In genomic region chr1:189165756-189166155, GRCm38 (mm10) we compare ENCODE assay signal across 19 mouse cellular contexts.
DNase-seq lines count a peak whose midpoint lies in the region; ATAC-seq and TF ChIP-seq lines count a peak whose summit lies in the region.
"Had no signal": no experiment of that assay in that cellular context is flagged by ENCODE, and none has a peak within 500 bp of the region (broad histone marks: within the 10 kb centered on the region; RNA-seq: fewer than 3 reads in every experiment).

No protein-coding gene starts in this region.

- no peak overlapping the region for H3K9ac ChIP-seq in embryonic facial prominence, embryonic 14.5 days (ENCODE audit: low read depth, low read length)
- no peak overlapping the region for H3K9ac ChIP-seq in heart, postnatal 0 days (replicated peaks; ENCODE audit: low read depth, low read length)
- H3K9ac ChIP-seq in heart, embryonic 11.5 days (ENCODE audit: low read depth, low read length), result no peak overlapping the region
- H3K9ac ChIP-seq in midbrain, embryonic 11.5 days (ENCODE audit: low read length), result no peak overlapping the region
- H3K9ac ChIP-seq in midbrain, embryonic 15.5 days, result no peak overlapping the region
- H3K9ac ChIP-seq in hindbrain, embryonic 16.5 days (ENCODE audit: low read depth, low read length), result no peak overlapping the region
- H3K9ac ChIP-seq: kidney, embryonic 15.5 days; liver, embryonic 13.5 days; neural tube, embryonic 12.5 days had no signal

- peak; percentile 71 for ATAC-seq in embryonic facial prominence, embryonic 14.5 days (ENCODE audit: low read depth)
- peak; percentile 17; the same call in 1 of the 2 replicates for ATAC-seq in heart, postnatal 0 days (ENCODE audit: insufficient read depth, low read depth)
- no peak for ATAC-seq in heart, embryonic 11.5 days (replicated peaks; ENCODE audit: insufficient number of reproducible peaks, low FRiP score, low TSS enrichment)
- ATAC-seq in midbrain, embryonic 11.5 days (ENCODE audit: low FRiP score), result no peak
- no peak for ATAC-seq in midbrain, embryonic 15.5 days (replicated peaks)
- no peak for ATAC-seq in hindbrain, embryonic 16.5 days
- ATAC-seq: hindbrain, postnatal 0 days had no signal

- DNase-seq in embryonic facial prominence, embryonic 14.5 days (ENCODE audit: low spot score), result peak; percentile 65
- DNase-seq in embryonic facial prominence, embryonic 10.5 days (ENCODE audit: low spot score), result no peak
- no peak for DNase-seq in heart, postnatal 0 days (ENCODE audit: low spot score)
- DNase-seq in midbrain, embryonic 11.5 days (ENCODE audit: low spot score, missing footprints), result peak; percentile 83
- no peak for DNase-seq in kidney, adult 9 months
- DNase-seq: adrenal gland, postnatal 10 days; cerebellum, adult 8-10 months; gastrocnemius, postnatal 10 days; kidney, postnatal 36 days; liver, embryonic 13.5 days; lung, adult 2 months; midbrain, embryonic 14.5 days had no signal

- 0 out of 2 replicates have a peak, but pooled peaks cover 8% of the 10 kb centered on the region for H3K4me1 ChIP-seq in embryonic facial prominence, embryonic 14.5 days (ENCODE audit: control insufficient read depth, insufficient read depth, low read length)
- no peaks in the 10 kb centered on the region for H3K4me1 ChIP-seq in embryonic facial prominence, embryonic 10.5 days
- H3K4me1 ChIP-seq in heart, postnatal 0 days (ENCODE audit: control insufficient read depth, insufficient read depth), result peaks cover 13% of the 10 kb centered on the region
- peaks cover 7% of the 10 kb centered on the region; the same call in 1 of the 2 replicates for H3K4me1 ChIP-seq in heart, embryonic 11.5 days (ENCODE audit: control insufficient read depth, insufficient read depth, low read length)
- H3K4me1 ChIP-seq in midbrain, embryonic 11.5 days (ENCODE audit: control insufficient read depth, insufficient read depth, low read length), result no peaks in the 10 kb centered on the region
- no peaks in the 10 kb centered on the region for H3K4me1 ChIP-seq in midbrain, embryonic 15.5 days
- H3K4me1 ChIP-seq in hindbrain, embryonic 16.5 days (ENCODE audit: control insufficient read depth, insufficient read depth, low read depth, low read length), result no peaks in the 10 kb centered on the region
- H3K4me1 ChIP-seq: liver, embryonic 13.5 days; neural tube, embryonic 12.5 days had no signal

- H3K4me2 ChIP-seq in embryonic facial prominence, embryonic 14.5 days (ENCODE audit: low read depth, low read length), result no peak overlapping the region
- no peak overlapping the region for H3K4me2 ChIP-seq in heart, postnatal 0 days (ENCODE audit: low read depth, low read length)
- no peak overlapping the region for H3K4me2 ChIP-seq in heart, embryonic 11.5 days
- H3K4me2 ChIP-seq in midbrain, embryonic 11.5 days, result no peak overlapping the region
- H3K4me2 ChIP-seq in midbrain, embryonic 15.5 days, result no peak overlapping the region
- H3K4me2 ChIP-seq in hindbrain, embryonic 16.5 days (ENCODE audit: low read length), result no peak overlapping the region
- H3K4me2 ChIP-seq: kidney, embryonic 15.5 days; liver, embryonic 13.5 days; neural tube, embryonic 12.5 days had no signal

- no peak for TF ChIP-seq EP300 in heart, postnatal 0 days (IDR thresholded peaks at IDR 0.05; ENCODE audit: low read depth)

- H3K27me3 ChIP-seq in embryonic facial prominence, embryonic 14.5 days (replicated peaks; ENCODE audit: control insufficient read depth, insufficient read depth, low read length), result no peaks in the 10 kb centered on the region
- no peaks in the 10 kb centered on the region for H3K27me3 ChIP-seq in embryonic facial prominence, embryonic 10.5 days (replicated peaks; ENCODE audit: low read depth, poor library complexity, severe bottlenecking)
- no peaks in the 10 kb centered on the region for H3K27me3 ChIP-seq in heart, postnatal 0 days (ENCODE audit: control insufficient read depth, insufficient read depth, low read length)
- H3K27me3 ChIP-seq in heart, embryonic 11.5 days (ENCODE audit: control insufficient read depth, insufficient read depth, low read length), result no peaks in the 10 kb centered on the region
- H3K27me3 ChIP-seq in midbrain, embryonic 11.5 days (ENCODE audit: control insufficient read depth, insufficient read depth, low read length), result no peaks in the 10 kb centered on the region
- H3K27me3 ChIP-seq in midbrain, embryonic 15.5 days (replicated peaks), result no peaks in the 10 kb centered on the region
- no peaks in the 10 kb centered on the region for H3K27me3 ChIP-seq in hindbrain, embryonic 16.5 days (replicated peaks; ENCODE audit: control insufficient read depth, insufficient read depth, low read length)
- H3K27me3 ChIP-seq: kidney, embryonic 15.5 days; liver, embryonic 13.5 days; neural tube, embryonic 12.5 days had no signal

- no peak for TF ChIP-seq CTCF in heart, postnatal 0 days (IDR thresholded peaks at IDR 0.05; ENCODE audit: low read depth)

- no peaks in the 10 kb centered on the region for H3K9me3 ChIP-seq in embryonic facial prominence, embryonic 14.5 days (ENCODE audit: control insufficient read depth, low read length)
- no peaks in the 10 kb centered on the region for H3K9me3 ChIP-seq in embryonic facial prominence, embryonic 10.5 days
- no peaks in the 10 kb centered on the region for H3K9me3 ChIP-seq in heart, postnatal 0 days (replicated peaks; ENCODE audit: control insufficient read depth, low read length)
- H3K9me3 ChIP-seq in heart, embryonic 11.5 days (replicated peaks; ENCODE audit: control insufficient read depth, low read length), result no peaks in the 10 kb centered on the region
- H3K9me3 ChIP-seq in midbrain, embryonic 11.5 days (ENCODE audit: control insufficient read depth, low read length), result no peaks in the 10 kb centered on the region
- H3K9me3 ChIP-seq in midbrain, embryonic 15.5 days, result no peaks in the 10 kb centered on the region
- no peaks in the 10 kb centered on the region for H3K9me3 ChIP-seq in hindbrain, embryonic 16.5 days (ENCODE audit: control insufficient read depth, low read length)
- H3K9me3 ChIP-seq: kidney, embryonic 15.5 days; liver, embryonic 13.5 days; neural tube, embryonic 12.5 days had no signal

- WGBS in embryonic facial prominence, embryonic 14.5 days, result 53% methylated on average over 6 of the region's 6 CpGs
- WGBS in embryonic facial prominence, embryonic 10.5 days, result 82% methylated on average over 6 of the region's 6 CpGs
- 70% methylated on average over 6 of the region's 6 CpGs for WGBS in heart, postnatal 0 days
- WGBS in heart, embryonic 11.5 days (ENCODE audit: insufficient replicate concordance), result 80% methylated on average over 6 of the region's 6 CpGs
- WGBS in midbrain, embryonic 11.5 days, result 86% methylated on average over 6 of the region's 6 CpGs
- WGBS in midbrain, embryonic 15.5 days, result 87% methylated on average over 6 of the region's 6 CpGs
- 86% methylated on average over 6 of the region's 6 CpGs for WGBS in hindbrain, embryonic 16.5 days

- H3K4me3 ChIP-seq in embryonic facial prominence, embryonic 14.5 days (ENCODE audit: low read depth, low read length), result no peak overlapping the region
- H3K4me3 ChIP-seq in embryonic facial prominence, embryonic 10.5 days, result no peak overlapping the region
- no peak overlapping the region for H3K4me3 ChIP-seq in heart, postnatal 0 days (ENCODE audit: low read depth, low read length)
- no peak overlapping the region for H3K4me3 ChIP-seq in heart, embryonic 11.5 days (ENCODE audit: low read depth, low read length)
- H3K4me3 ChIP-seq in midbrain, embryonic 11.5 days (ENCODE audit: low read depth, low read length), result no peak overlapping the region
- no peak overlapping the region for H3K4me3 ChIP-seq in midbrain, embryonic 15.5 days
- no peak overlapping the region for H3K4me3 ChIP-seq in hindbrain, embryonic 16.5 days (ENCODE audit: low read length)
- H3K4me3 ChIP-seq: kidney, embryonic 15.5 days; left cerebral cortex, adult 2 months; liver, embryonic 13.5 days; neural tube, embryonic 12.5 days had no signal

- no peaks in the 10 kb centered on the region for H3K36me3 ChIP-seq in embryonic facial prominence, embryonic 14.5 days (ENCODE audit: control insufficient read depth, insufficient read depth, low read length)
- no peaks in the 10 kb centered on the region for H3K36me3 ChIP-seq in embryonic facial prominence, embryonic 10.5 days (replicated peaks)
- H3K36me3 ChIP-seq in heart, postnatal 0 days (replicated peaks; ENCODE audit: control insufficient read depth, insufficient read depth, low read length), result no peaks in the 10 kb centered on the region
- no peaks in the 10 kb centered on the region for H3K36me3 ChIP-seq in heart, embryonic 11.5 days (ENCODE audit: control insufficient read depth, insufficient read depth, low read length)
- no peaks in the 10 kb centered on the region for H3K36me3 ChIP-seq in midbrain, embryonic 11.5 days (ENCODE audit: control insufficient read depth, insufficient read depth, low read length)
- no peaks in the 10 kb centered on the region for H3K36me3 ChIP-seq in midbrain, embryonic 15.5 days (replicated peaks)
- H3K36me3 ChIP-seq in hindbrain, embryonic 16.5 days (ENCODE audit: control insufficient read depth, insufficient read depth, low read length), result no peaks in the 10 kb centered on the region
- H3K36me3 ChIP-seq: kidney, embryonic 15.5 days; liver, embryonic 13.5 days; neural tube, embryonic 12.5 days had no signal

- H3K27ac ChIP-seq in embryonic facial prominence, embryonic 14.5 days (replicated peaks; ENCODE audit: low read depth, low read length), result no peak overlapping the region; the same call in 1 of the 2 replicates
- no peak overlapping the region for H3K27ac ChIP-seq in embryonic facial prominence, embryonic 10.5 days (replicated peaks)
- H3K27ac ChIP-seq in heart, postnatal 0 days (ENCODE audit: low read depth), result 0 out of 2 replicates have a peak overlapping the region, but pooled peaks have one; percentile 27
- H3K27ac ChIP-seq in heart, embryonic 11.5 days (ENCODE audit: low read depth, low read length), result no peak overlapping the region
- H3K27ac ChIP-seq in midbrain, embryonic 11.5 days (ENCODE audit: low read depth, low read length), result no peak overlapping the region
- no peak overlapping the region for H3K27ac ChIP-seq in midbrain, embryonic 15.5 days
- no peak overlapping the region for H3K27ac ChIP-seq in hindbrain, embryonic 16.5 days (ENCODE audit: low read depth, low read length)
- H3K27ac ChIP-seq: hindbrain, postnatal 0 days; kidney, embryonic 15.5 days; left cerebral cortex, adult 2 months; liver, embryonic 13.5 days; neural tube, embryonic 12.5 days had no signal

Comparison
In these comparisons a context has a peak if more than half of its experiments do, and no peak if none do; other contexts are left out.
1. ATAC-seq: peak in embryonic facial prominence, embryonic 14.5 days (single experiment) and heart, postnatal 0 days (single experiment); none in heart, embryonic 11.5 days (single experiment), midbrain, embryonic 11.5 days (single experiment), midbrain, embryonic 15.5 days (single experiment) and hindbrain, embryonic 16.5 days (single experiment).
2. DNase-seq: peak in embryonic facial prominence, embryonic 14.5 days (single experiment) and midbrain, embryonic 11.5 days (single experiment); none in embryonic facial prominence, embryonic 10.5 days (single experiment), heart, postnatal 0 days (single experiment) and kidney, adult 9 months (single experiment).